Mouse (Mus musculus) adrenal gland, postnatal 14 days (tissue): ENCODE measurements around the gene Cadps. TPM values are rescaled to one million over a fixed set of nuclear protein-coding genes. Genes with fewer than 3 reads are reported as not detected.

Experiments used
- DNase-seq: peaks from one replicate; pipeline ENCODE4 v3.0.0; 2021; ENCODE audit warnings: mixed read lengths
- total RNA-seq: library from RNA; stranded (reverse); gene quantifications from 2 replicates; pipeline ENCODE4 v1.2.3, GENCODE M21; 2021

Gene Cadps
- total RNA-seq, 1 experiment from 2014 or later = 7.7 TPM

GRCm38 (mm10) chr14:12340238-12341074 lies 482.4 kb downstream of the Cadps start:
- no peak for DNase-seq

- DNase-seq = no peak
These were observed 483.9 kb downstream of the Cadps start for GRCm38 (mm10) chr14:12338811-12339565.

DNA sequence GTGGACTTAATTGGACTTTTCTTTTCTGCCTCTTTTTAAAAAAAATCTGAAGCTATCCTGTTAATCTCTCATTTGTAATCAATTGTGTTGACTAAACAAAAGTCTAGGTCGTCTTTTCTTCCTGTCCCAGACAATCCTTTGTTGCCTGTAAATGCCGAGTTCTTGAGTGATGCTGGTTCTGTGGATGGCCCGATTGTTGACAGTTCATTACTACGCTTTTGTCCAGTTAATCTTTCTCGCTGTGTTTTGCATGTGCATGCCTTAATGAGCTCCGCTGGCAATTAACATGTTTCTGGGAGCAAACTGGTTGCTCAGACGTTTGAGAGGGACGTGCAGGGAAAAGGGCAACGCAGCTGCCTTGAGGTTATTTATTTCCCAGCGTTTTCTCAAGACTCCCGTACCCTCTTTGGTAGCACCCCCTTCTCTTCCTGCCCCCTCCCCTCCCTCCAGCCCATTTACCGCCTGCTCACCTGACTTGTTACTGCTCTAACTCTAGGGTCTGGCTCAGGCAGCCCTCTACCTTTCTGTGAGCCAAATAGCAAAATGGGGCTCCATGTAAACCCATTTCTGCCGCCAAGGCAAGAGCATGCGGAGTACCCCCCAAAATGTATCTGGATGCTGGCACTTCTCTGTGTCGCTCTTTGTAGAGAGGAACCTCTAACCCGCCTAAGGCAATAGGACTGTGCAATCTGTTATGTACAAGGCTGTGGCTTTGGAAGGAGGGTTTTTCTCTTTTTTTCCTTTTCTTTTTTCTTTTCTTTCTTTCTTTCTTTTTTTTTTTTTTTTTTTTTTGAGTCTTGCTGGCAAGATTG lies 484.7 kb downstream of the Cadps start:
- DNase-seq = no peak

GRCm38 (mm10) chr14:12337421-12337997 lies 485.4 kb downstream of the Cadps start:
- DNase-seq = no peak

DNA sequence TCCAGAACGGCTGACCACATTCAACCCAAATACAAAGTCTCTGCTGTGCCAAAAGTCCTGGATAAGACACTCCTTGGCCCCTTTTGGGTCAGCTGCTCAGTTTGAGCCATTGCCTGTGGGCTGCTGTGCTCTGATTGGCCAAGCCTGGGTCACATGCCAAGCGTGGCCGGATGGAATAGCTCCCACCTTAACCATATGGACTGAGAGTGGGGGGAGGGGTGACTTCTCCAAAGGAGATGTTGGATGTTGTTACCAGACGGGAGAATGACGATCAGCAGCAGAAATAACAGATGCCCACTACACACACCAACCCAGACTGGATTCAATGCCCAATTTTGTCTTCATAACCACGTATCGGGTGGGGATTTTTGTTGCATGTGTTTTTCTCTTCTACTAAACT lies 488.0 kb downstream of the Cadps start:
- no peak for DNase-seq

DNA sequence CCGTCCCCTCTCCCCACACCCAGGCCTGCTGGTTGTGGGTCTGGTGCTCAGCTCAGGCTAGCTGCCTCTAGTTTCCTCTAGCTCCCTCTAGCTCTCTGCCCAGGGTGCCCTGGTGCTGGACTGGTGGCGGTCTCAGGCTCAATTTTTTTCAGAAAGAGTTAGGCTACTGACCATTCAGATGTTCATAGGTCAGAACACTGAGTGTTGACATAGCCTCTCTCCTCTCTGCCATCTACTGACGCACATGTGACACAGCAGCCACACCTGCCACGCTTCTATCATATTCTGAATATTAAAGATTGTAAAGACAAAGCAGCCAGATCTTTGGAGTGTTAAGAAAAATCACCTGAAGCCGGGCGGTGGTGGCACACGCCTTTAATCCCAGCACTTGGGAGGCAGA lies 489.3 kb downstream of the Cadps start:
- no peak for DNase-seq
